Mouse (Mus musculus): ENCODE results near the gene Arid3c. TPM values are rescaled to one million over a fixed set of nuclear protein-coding genes. Genes with fewer than 3 reads are reported as not detected.

Gene Arid3c
- total and polyA plus RNA-seq, 2 experiments from 2014 or later, result 0.99 to 2.1 TPM

DNA sequence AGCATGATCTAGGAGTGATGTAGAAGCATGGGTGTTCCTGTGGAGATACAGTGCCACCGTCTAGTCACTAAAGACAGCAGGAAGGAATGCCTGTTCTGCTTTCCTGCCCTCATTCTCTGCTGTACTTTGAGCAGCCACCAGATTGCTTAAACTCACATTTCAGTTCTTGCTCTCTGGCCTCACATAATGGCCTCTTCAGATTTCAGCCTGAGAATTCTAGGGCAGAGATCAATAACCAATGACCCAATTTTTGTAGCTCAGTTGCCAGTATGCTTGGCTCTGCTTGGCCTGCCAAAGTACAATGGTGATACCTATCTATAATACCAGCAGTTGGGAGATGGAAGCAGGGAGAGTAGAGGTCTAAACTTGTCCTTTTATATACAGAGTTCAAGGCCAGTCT is 14.1 kb upstream of the Arid3c start:
- no peaks in the 10 kb centered on the region for H3K27me3 ChIP-seq (ENCODE audit: insufficient read depth, low read length)
- no peak for DNase-seq (ENCODE audit: low spot score)
- H3K4me2 ChIP-seq (ENCODE audit: low read depth, low read length), result no peak overlapping the region
- 77% methylated on average over 1 of the region's 1 CpGs for WGBS
- no peaks in the 10 kb centered on the region for H3K4me1 ChIP-seq (ENCODE audit: insufficient read depth, low read length)
- no peak overlapping the region for H3K27ac ChIP-seq
- H3K36me3 ChIP-seq (ENCODE audit: insufficient read depth, low read length), result no peaks in the 10 kb centered on the region
- 0 out of 2 replicates have a peak, but pooled peaks cover 4% of the 10 kb centered on the region for H3K9me3 ChIP-seq (ENCODE audit: low read length)
- H3K4me3 ChIP-seq (ENCODE audit: low read length), result no peak overlapping the region
- no peak for ATAC-seq
- no peak overlapping the region for H3K9ac ChIP-seq (replicated peaks; ENCODE audit: low read length)
- TF ChIP-seq CTCF (IDR thresholded peaks at IDR 0.05; ENCODE audit: low read depth), result no peak

DNA sequence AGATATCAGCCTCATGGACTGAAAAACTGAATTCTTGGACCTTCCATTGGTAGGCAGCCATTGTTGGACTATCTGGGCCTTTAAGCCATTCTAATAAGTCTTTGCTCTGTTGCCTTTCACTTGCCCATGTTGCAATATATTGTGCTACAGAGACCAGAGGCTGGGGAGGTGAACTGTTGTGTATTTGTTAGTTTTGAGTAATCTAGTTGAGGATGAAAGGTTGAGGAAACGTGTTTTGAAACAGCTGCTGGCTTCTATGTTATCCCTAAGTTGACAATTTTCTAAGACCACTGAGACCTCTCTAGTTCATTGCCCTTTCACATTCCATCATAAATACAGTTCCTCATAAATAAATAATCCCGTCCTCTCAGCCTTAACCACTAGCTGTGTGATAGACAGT is 13.2 kb upstream of the Arid3c start:
- Histone ChIP-seq H3K27ac (no peak overlapping the region), H3K9ac (replicated peaks; ENCODE audit: low read length) (no peak overlapping the region), H3K4me3 (ENCODE audit: low read length) (no peak overlapping the region), H3K9me3 (ENCODE audit: low read length) (0 out of 2 replicates have a peak, but pooled peaks cover 4% of the 10 kb centered on the region), H3K27me3 (ENCODE audit: insufficient read depth, low read length) (no peaks in the 10 kb centered on the region), H3K4me2 (ENCODE audit: low read depth, low read length) (no peak overlapping the region), H3K36me3 (ENCODE audit: insufficient read depth, low read length) (0 out of 2 replicates have a peak, but pooled peaks cover 1% of the 10 kb centered on the region), H3K4me1 (ENCODE audit: insufficient read depth, low read length) (no peaks in the 10 kb centered on the region)
- DNase-seq (ENCODE audit: low spot score) (no peak), ATAC-seq (no peak)
- 75% methylated on average over 2 of the region's 2 CpGs for WGBS
- no peak for TF ChIP-seq CTCF (IDR thresholded peaks at IDR 0.05; ENCODE audit: low read depth)

DNA sequence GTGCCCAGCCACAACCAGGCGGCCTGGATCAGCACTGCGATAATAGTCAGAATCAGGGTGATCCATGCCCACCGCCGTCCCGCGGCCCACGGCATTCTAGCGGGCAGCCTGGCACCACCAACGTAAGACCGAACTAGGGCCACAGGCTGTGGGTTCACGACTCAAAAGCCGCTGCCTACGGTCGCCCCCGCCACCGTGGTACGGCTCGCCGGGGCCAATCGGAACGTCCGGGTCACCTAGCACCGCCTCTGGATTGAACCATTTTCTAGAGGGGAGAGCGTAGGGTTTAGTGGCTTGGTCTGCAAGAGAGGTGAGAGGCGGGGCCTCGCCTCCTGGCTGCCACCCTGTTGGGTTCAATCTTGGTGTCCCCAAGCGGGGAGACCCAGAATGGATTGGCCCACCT is 10.2 kb upstream of the Arid3c start:
- H3K4me3 ChIP-seq (ENCODE audit: low read length), result peak overlapping the region; percentile 57
- no peak; the same call in 1 of the 2 replicates for TF ChIP-seq CTCF (IDR thresholded peaks at IDR 0.05; ENCODE audit: low read depth)
- H3K36me3 ChIP-seq (ENCODE audit: insufficient read depth, low read length), result 0 out of 2 replicates have a peak, but pooled peaks cover 10% of the 10 kb centered on the region
- peak overlapping the region; percentile 76 for H3K4me2 ChIP-seq (ENCODE audit: low read depth, low read length)
- no peaks in the 10 kb centered on the region for H3K27me3 ChIP-seq (ENCODE audit: insufficient read depth, low read length)
- no peaks in the 10 kb centered on the region for H3K9me3 ChIP-seq (ENCODE audit: low read length)
- under 1% methylated on average over 27 of the region's 27 CpGs for WGBS
- ATAC-seq (peak; percentile 96), DNase-seq (ENCODE audit: low spot score) (peak; percentile 97)
- peak overlapping the region; percentile 69 for H3K9ac ChIP-seq (replicated peaks; ENCODE audit: low read length)
- H3K4me1 ChIP-seq (ENCODE audit: insufficient read depth, low read length), result no peaks in the 10 kb centered on the region
- H3K27ac ChIP-seq, result peak overlapping the region; percentile 88

DNA sequence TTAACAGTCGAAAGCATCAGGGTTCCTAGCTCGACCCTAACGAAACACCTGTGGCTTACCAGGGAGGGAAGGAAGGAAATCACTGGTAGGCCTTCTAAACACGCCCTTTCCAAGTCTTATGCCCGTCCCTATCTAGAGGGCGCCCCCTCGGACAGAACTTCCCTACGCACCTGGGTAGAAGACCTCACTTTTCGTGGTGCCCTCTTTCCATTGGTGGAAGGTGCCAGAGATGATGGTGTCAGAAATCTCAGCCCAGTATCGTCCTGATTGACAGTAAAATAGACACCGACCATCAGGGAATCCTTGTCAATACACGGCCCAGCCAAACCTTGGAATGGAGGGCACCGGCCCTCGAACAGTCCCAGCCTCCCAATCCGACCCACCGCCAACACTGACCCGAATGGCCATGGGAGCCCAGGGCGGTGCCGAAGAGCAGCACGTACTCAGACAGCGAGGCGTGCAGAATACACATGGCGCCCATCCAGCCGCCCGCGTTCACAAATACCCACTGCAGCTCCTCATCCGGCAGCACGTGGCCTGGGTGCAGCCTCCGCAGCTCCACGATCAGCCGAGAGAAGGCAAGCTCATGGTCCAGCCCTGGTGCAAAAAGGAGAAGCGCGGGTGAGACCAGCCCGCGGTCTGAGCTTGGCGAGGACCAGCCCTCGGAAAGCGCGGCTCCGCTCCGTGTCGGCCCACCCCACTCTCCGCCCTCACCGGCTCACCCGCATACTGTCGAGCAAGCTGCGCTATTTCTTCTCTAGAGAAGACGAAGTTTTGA is 9.6 kb upstream of the Arid3c start:
- under 1% methylated on average over 48 of the region's 48 CpGs for WGBS
- DNase-seq (ENCODE audit: low spot score) (peak; percentile 69), ATAC-seq (peak; percentile 79)
- Histone ChIP-seq H3K4me3 (ENCODE audit: low read length) (peak overlapping the region; percentile 57), H3K4me1 (ENCODE audit: insufficient read depth, low read length) (no peaks in the 10 kb centered on the region), H3K9ac (replicated peaks; ENCODE audit: low read length) (peak overlapping the region; percentile 69), H3K36me3 (ENCODE audit: insufficient read depth, low read length) (0 out of 2 replicates have a peak, but pooled peaks cover 10% of the 10 kb centered on the region), H3K9me3 (ENCODE audit: low read length) (no peaks in the 10 kb centered on the region), H3K27ac (peak overlapping the region; percentile 88), H3K27me3 (ENCODE audit: insufficient read depth, low read length) (no peaks in the 10 kb centered on the region), H3K4me2 (ENCODE audit: low read depth, low read length) (peak overlapping the region; percentile 76)
- peak; percentile 35; the same call in 1 of the 2 replicates for TF ChIP-seq CTCF (IDR thresholded peaks at IDR 0.05; ENCODE audit: low read depth)

DNA sequence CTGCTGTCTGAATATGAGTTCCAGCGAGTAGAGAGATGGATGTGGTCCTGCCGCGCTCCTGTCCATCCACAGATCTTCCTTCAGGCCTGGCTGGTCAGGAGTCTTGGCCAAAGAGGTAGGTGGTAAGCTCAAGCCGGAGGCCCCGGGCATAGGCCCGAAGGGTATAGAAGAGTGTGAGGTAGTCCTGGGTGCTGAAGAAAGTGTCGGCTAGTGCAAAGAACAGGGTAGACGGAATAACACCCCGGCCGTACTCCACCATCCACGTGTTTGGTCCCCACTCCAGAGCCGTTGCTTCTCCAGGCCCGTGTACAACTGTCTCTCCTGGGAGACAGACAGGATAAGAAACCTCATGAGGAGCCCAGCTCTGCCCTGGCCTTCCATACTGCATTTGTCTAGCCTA is 8.3 kb upstream of the Arid3c start:
- Histone ChIP-seq H3K36me3 (ENCODE audit: insufficient read depth, low read length) (0 out of 2 replicates have a peak, but pooled peaks cover 10% of the 10 kb centered on the region), H3K4me1 (ENCODE audit: insufficient read depth, low read length) (no peaks in the 10 kb centered on the region), H3K27me3 (ENCODE audit: insufficient read depth, low read length) (no peaks in the 10 kb centered on the region), H3K27ac (no peak overlapping the region), H3K9me3 (ENCODE audit: low read length) (no peaks in the 10 kb centered on the region), H3K4me2 (ENCODE audit: low read depth, low read length) (no peak overlapping the region), H3K9ac (replicated peaks; ENCODE audit: low read length) (no peak overlapping the region), H3K4me3 (ENCODE audit: low read length) (no peak overlapping the region)
- DNase-seq (ENCODE audit: low spot score) (no peak), ATAC-seq (no peak)
- 93% methylated on average over 13 of the region's 13 CpGs for WGBS
- TF ChIP-seq CTCF (IDR thresholded peaks at IDR 0.05; ENCODE audit: low read depth), result no peak

DNA sequence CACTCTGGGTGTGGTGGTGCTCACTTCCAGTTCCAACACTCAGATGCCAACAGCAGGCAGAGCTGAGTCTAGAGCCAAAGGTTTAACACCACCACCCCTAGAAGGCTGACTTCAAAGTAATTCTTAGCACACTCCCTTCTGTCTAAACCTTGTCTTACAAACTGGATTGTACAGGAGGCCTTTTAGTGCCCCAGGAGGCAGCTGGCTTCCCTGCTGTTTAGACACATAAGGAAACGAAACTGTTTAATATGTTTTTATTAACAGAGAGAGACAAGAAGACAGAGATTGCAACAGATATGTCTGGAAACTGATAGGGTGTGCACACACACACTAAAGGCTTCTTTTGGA is 7.3 kb upstream of the Arid3c start:
- no peaks in the 10 kb centered on the region for H3K27me3 ChIP-seq (ENCODE audit: insufficient read depth, low read length)
- no peak overlapping the region for H3K4me2 ChIP-seq (ENCODE audit: low read depth, low read length)
- no peak overlapping the region for H3K9ac ChIP-seq (replicated peaks; ENCODE audit: low read length)
- no peaks in the 10 kb centered on the region for H3K9me3 ChIP-seq (ENCODE audit: low read length)
- DNase-seq (ENCODE audit: low spot score) (no peak), ATAC-seq (no peak)
- no peaks in the 10 kb centered on the region for H3K4me1 ChIP-seq (ENCODE audit: insufficient read depth, low read length)
- TF ChIP-seq CTCF (IDR thresholded peaks at IDR 0.05; ENCODE audit: low read depth), result no peak
- 0 out of 2 replicates have a peak, but pooled peaks cover 10% of the 10 kb centered on the region for H3K36me3 ChIP-seq (ENCODE audit: insufficient read depth, low read length)
- no peak overlapping the region for H3K27ac ChIP-seq
- 48% methylated on average over 1 of the region's 1 CpGs for WGBS
- no peak overlapping the region for H3K4me3 ChIP-seq (ENCODE audit: low read length)

Measured in hindbrain, postnatal 0 days (tissue).